Mouse (Mus musculus): ENCODE data around the gene Abhd2.

Abhd2 gene

GRCm38 (mm10) chr7:79331197-79331596 is 58.2 kb downstream of the Abhd2 start:
- DNase-seq: no peak

- no peak for DNase-seq
Observed at GRCm38 (mm10) chr7:79333419-79333818, 60.4 kb downstream of the Abhd2 start.

GRCm38 (mm10) chr7:79336362-79336910 is 63.4 kb downstream of the Abhd2 start:
- no peak for DNase-seq

GRCm38 (mm10) chr7:79345902-79346301 is 72.9 kb downstream of the Abhd2 start:
- DNase-seq: peak; percentile 36

DNA sequence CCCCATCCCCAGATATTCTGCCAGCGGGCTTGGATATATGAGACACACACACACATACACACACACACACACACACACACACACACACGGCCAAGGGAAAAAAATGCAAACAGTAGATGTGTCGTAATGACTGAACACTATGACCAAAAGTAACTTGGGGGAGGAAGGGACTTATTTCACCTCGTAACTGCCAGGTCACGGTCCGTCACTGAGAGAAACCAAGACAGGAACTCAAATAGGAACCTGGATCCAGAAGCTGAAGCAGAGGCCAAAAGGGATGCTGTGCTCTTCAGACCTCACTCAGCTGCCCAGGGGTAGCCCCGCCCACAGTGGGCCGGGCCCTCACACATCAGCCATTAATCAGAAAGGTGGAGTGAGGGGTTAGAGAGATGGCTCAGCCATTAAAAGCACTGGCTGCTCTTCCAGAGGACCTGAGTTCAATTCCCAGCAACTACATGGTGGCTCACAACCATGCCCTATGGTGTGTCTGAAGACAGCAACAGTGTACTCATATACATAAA is 73.6 kb downstream of the Abhd2 start:
- DNase-seq: no peak

GRCm38 (mm10) chr7:79347108-79347813 is 74.3 kb downstream of the Abhd2 start:
- DNase-seq: no peak

GRCm38 (mm10) chr7:79348816-79349215 is 75.8 kb downstream of the Abhd2 start:
- no peak for DNase-seq

DNA sequence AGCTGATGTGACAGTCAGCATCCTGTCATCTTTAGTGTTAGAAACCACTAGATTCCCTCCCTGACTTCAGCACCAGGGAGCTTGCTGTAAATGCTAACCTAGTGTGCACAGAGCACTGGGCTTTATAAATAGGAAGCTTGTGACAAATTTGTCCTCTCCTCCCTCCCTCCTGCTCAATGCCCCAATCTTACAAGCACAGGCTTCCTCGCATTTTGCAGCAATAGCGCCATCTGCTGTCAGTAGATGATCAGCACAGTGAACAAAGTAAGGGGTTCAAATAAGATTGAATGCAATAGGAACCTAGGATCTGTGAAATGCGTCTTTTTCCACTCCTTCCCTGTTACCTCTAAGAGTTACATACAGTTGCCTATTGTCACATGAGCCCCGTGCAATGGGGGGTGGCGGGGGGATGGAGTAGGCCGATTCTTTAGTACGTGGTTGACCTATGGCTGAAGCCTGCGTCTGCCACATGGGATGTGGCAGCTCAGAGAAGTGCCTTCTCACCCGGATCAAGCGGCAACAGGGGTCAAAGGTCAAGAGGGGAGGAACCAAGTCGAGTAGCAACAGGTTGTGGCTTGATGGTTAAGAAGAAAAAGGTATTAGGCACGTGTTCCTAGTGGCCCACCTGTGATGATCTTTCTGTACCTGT is 76.9 kb downstream of the Abhd2 start:
- DNase-seq: peak; percentile 74

- DNase-seq: no peak
Observed at GRCm38 (mm10) chr7:79358350-79359182, 85.6 kb downstream of the Abhd2 start.

DNA sequence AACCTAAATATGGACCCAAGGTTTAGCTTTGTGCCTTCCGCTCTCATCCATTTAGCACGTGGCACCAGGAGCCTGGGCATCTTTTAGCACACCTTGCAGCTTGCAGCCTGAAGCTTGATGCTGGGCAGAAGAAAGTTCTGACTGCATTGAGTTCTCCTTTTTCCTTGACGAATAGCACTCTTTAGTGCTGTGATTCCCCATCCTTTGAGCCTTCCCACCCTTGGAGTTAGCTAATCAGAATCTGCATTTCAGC is 86.1 kb downstream of the Abhd2 start:
- DNase-seq: no peak

DNA sequence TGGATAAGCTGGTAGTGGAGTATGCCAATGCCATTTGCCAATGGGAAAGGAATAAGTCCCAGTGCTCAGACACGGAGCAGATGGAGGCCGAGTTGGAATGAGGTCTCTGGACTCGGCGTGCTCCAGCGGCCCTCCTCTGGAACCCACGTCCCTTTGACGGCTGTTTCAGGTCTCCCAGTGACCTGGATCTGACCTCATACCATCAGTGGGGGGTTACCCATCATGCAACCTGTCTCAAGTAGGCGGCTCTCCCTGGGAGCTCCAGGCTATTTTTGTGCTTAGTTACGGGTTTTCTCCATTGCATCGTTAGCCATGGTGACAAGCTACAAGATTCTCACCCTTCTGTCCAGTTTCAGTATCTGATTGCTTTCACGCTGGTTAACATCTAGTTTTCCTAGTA is 87.1 kb downstream of the Abhd2 start:
- DNase-seq: no peak

GRCm38 (mm10) chr7:79362208-79362607 is 89.2 kb downstream of the Abhd2 start:
- DNase-seq: no peak

GRCm38 (mm10) chr7:79362830-79363229 is 89.8 kb downstream of the Abhd2 start:
- DNase-seq: no peak

GRCm38 (mm10) chr7:79363370-79364043 is 90.5 kb downstream of the Abhd2 start:
- no peak for DNase-seq

DNA sequence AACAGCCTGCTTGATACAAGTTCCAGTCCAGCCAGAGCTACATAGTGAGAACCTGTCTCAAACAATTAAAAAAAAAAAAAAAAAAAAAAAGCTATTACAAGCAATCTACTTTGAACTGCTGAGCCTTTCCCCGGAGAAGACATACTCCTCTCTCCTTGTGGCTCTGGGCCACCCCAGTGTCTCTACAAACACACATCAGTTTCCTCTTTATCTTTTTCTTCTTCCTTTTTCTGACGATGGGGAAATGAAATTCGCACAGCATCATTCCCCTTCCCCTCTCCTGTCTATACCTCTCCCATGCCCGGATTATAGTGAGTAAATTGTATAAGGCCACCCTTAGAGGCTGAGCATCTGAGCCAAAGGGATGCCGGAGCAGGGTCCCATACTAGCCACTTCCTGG is 95.7 kb downstream of the Abhd2 start:
- no peak for DNase-seq

GRCm38 (mm10) chr7:79369416-79369815 is 96.4 kb downstream of the Abhd2 start:
- DNase-seq: no peak

- DNase-seq: peak; percentile 39
Observed at GRCm38 (mm10) chr7:79371321-79371879, 98.4 kb downstream of the Abhd2 start.

GRCm38 (mm10) chr7:79374017-79374416 is 101.0 kb downstream of the Abhd2 start:
- no peak for DNase-seq

DNA sequence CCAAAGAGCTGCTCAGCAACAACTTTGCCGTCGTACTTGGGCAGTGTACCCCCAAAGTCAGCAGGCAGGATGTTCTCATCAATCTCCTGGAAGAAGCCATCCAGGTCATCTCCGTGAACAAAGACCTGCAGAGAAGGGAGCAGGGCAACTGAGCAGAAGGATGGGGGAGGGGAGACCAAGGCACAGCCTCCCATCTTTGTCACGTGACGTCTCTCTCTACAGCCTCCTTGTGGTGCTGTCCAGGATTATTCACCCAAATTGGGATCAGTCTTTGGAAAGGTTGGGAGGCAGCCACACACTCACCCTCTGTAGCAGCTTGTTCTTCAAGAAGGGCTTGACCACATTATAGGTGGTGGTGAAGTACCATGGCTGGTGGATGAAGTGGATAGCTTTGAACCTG is 102.6 kb downstream of the Abhd2 start:
- no peak for DNase-seq

- no peak for DNase-seq
Observed at GRCm38 (mm10) chr7:79376516-79377275, 103.7 kb downstream of the Abhd2 start.

DNA sequence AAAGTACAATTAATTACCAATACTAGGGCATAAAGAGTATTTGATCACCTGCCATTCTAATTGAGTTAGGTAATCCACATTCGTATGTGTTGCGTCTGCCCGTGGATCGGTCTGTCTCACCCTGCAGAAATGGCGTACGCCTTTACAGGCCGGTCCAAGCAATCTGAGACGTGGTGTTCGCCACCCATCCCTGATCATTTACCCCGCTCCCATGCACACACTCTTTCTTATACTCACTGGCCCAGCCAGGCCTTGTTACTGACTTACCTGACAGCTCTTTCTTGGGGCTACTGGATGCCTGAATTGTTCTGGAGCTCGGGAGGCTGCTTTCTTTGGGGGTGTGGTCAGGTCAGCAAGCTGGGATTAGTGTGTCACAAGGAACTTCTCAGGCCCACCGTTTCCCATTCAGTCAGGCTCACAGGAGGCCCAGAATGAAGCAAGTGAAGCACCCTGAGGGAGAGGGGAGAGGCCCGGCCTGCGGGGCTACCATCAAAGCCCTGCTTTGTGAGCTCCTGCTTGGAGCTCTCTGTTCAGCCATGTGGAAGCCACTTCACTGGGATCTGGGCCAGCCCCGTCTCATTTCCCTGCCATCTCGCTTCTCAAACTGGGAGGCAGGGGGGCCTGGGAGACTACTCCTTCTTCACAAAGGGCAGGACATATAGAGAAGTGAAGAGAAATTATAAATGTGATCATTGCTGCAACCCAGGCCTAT is 113.6 kb downstream of the Abhd2 start, which contains the start of gene Rlbp1:
Gene Rlbp1, minus strand, starts transcription at position 627 of the 712 bp plus-strand sequence.
- DNase-seq: no peak
